Mouse (Mus musculus): ENCODE data around the gene Vgll1. TPM values are rescaled to one million over a fixed set of nuclear protein-coding genes. Genes with fewer than 3 reads are reported as not detected.

Vgll1 gene
- polyA plus RNA-seq, 1 experiment = 1.8 TPM

DNA sequence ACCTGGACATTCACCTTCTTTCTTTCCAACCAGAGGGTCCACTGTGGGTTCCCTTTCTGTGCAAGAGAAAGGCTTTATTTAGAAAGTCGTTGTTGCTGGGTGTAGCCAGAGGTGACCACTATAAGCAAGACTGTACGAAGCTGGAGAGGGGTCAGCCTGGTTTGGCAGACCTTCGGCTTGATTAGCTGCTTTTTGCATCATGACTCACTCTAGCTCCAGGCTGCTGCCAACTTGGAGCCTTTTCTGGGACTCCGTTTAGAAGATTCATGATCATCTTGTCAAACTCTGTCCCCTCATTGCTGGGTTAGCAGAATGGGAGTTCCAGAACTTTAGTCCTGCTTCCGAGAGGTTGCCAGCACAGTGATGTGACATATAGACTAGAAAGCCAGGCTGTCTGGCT lies 6.4 kb upstream of the Vgll1 start:
- TF ChIP-seq CTCF (IDR thresholded peaks at IDR 0.05; ENCODE audit: low read depth, low read length) = no peak
- TF ChIP-seq POLR2A (IDR thresholded peaks at IDR 0.05; ENCODE audit: insufficient read depth, low read length) = no peak
- TF ChIP-seq EP300 (IDR thresholded peaks at IDR 0.05; ENCODE audit: insufficient read depth, low read depth, low read length) = no peak
- no peaks in the 10 kb centered on the region for H3K36me3 ChIP-seq (ENCODE audit: control insufficient read depth, insufficient read depth, low read length, poor library complexity, severe bottlenecking)
- H3K27me3 ChIP-seq (ENCODE audit: control insufficient read depth, insufficient read depth, low read length, poor library complexity, severe bottlenecking) = no peaks in the 10 kb centered on the region
- H3K4me3 ChIP-seq (ENCODE audit: low read depth, low read length) = no peak overlapping the region
- H3K9me3 ChIP-seq (replicated peaks; ENCODE audit: control insufficient read depth, insufficient read depth, low read length, poor library complexity, severe bottlenecking) = no peaks in the 10 kb centered on the region
- H3K9ac ChIP-seq (ENCODE audit: low read depth, poor library complexity, severe bottlenecking) = no peak overlapping the region
- H3K4me1 ChIP-seq (ENCODE audit: control insufficient read depth, insufficient read depth, low read length) = no peaks in the 10 kb centered on the region
- no peak overlapping the region for H3K27ac ChIP-seq (ENCODE audit: insufficient read depth, low read length)

DNA sequence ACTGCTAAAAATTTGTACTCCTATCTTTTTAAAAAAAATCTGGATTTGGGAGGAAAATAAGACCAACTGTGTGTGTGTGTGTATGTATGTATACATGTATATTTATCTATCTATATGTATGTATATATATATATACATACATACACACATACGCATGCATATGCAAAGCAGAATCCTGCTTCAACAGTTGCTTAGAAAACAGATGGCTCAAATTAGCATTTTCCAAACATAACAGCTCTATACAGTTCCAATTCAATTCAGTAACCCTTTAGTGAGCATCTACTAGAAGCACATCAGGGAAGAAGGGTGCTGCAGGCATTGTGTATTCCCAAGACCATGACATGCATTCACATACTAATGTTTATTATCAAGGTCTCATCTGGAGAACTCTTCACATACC lies 15.5 kb downstream of the Vgll1 start:
- H3K4me3 ChIP-seq (ENCODE audit: low read depth, low read length) = no peak overlapping the region
- no peaks in the 10 kb centered on the region for H3K27me3 ChIP-seq (ENCODE audit: control insufficient read depth, insufficient read depth, low read length, poor library complexity, severe bottlenecking)
- no peak overlapping the region for H3K27ac ChIP-seq (ENCODE audit: insufficient read depth, low read length)
- no peaks in the 10 kb centered on the region for H3K9me3 ChIP-seq (replicated peaks; ENCODE audit: control insufficient read depth, insufficient read depth, low read length, poor library complexity, severe bottlenecking)
- no peaks in the 10 kb centered on the region for H3K36me3 ChIP-seq (ENCODE audit: control insufficient read depth, insufficient read depth, low read length, poor library complexity, severe bottlenecking)
- H3K9ac ChIP-seq (ENCODE audit: low read depth, poor library complexity, severe bottlenecking) = no peak overlapping the region
- TF ChIP-seq POLR2A (IDR thresholded peaks at IDR 0.05; ENCODE audit: insufficient read depth, low read length) (no peak), CTCF (IDR thresholded peaks at IDR 0.05; ENCODE audit: low read depth, low read length) (no peak), EP300 (IDR thresholded peaks at IDR 0.05; ENCODE audit: insufficient read depth, low read depth, low read length) (no peak)
- H3K4me1 ChIP-seq (ENCODE audit: control insufficient read depth, insufficient read depth, low read length) = no peaks in the 10 kb centered on the region

DNA sequence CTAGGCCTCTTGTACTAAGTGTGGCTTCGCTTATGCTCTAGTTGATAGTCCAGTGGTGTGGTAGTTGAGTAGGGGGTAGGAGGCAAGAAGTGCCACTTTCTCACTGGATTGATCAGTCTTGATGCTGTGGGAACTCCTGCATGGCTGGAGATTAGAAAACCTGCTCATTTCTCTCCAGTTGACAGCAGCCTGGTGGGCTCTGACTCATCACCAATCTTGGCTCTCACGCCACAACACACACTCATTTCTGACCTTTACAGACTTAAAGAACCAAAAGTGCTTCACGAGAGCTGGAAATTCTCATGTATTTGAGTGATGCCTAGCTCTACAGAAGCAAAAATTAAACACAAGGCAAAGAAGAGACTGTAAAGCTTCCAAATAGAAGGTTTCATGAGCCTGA lies 19.1 kb downstream of the Vgll1 start:
- no peaks in the 10 kb centered on the region for H3K9me3 ChIP-seq (replicated peaks; ENCODE audit: control insufficient read depth, insufficient read depth, low read length, poor library complexity, severe bottlenecking)
- TF ChIP-seq CTCF (IDR thresholded peaks at IDR 0.05; ENCODE audit: low read depth, low read length) = no peak
- no peak for TF ChIP-seq POLR2A (IDR thresholded peaks at IDR 0.05; ENCODE audit: insufficient read depth, low read length)
- TF ChIP-seq EP300 (IDR thresholded peaks at IDR 0.05; ENCODE audit: insufficient read depth, low read depth, low read length) = no peak
- H3K27me3 ChIP-seq (ENCODE audit: control insufficient read depth, insufficient read depth, low read length, poor library complexity, severe bottlenecking) = no peaks in the 10 kb centered on the region
- H3K27ac ChIP-seq (ENCODE audit: insufficient read depth, low read length) = no peak overlapping the region
- H3K4me3 ChIP-seq (ENCODE audit: low read depth, low read length) = no peak overlapping the region
- no peaks in the 10 kb centered on the region for H3K36me3 ChIP-seq (ENCODE audit: control insufficient read depth, insufficient read depth, low read length, poor library complexity, severe bottlenecking)
- no peak overlapping the region for H3K9ac ChIP-seq (ENCODE audit: low read depth, poor library complexity, severe bottlenecking)
- H3K4me1 ChIP-seq (ENCODE audit: control insufficient read depth, insufficient read depth, low read length) = no peaks in the 10 kb centered on the region

DNA sequence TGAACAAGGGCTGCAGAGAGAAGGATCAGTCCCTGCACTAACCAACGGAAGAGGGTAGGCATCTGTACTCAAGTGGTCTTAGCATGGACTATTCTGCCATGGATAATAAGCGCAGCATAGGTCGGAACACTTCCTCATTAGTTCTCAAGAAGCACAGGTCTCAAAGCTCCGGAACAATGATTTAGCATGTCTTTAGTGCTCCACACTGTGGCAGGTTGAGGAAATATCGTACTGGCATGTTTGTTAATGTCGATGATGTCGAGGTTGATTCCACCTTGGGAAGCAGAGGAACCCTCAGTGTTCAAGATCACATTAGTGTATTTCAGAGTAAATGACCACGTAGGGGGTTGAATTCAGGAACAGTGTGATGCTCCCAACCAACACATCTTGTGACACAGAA lies 30.2 kb downstream of the Vgll1 start:
- TF ChIP-seq EP300 (IDR thresholded peaks at IDR 0.05; ENCODE audit: insufficient read depth, low read depth, low read length) = no peak
- TF ChIP-seq CTCF (IDR thresholded peaks at IDR 0.05; ENCODE audit: low read depth, low read length) = no peak
- TF ChIP-seq POLR2A (IDR thresholded peaks at IDR 0.05; ENCODE audit: insufficient read depth, low read length) = no peak
- Histone ChIP-seq H3K27me3 (ENCODE audit: control insufficient read depth, insufficient read depth, low read length, poor library complexity, severe bottlenecking) (no peaks in the 10 kb centered on the region), H3K9ac (ENCODE audit: low read depth, poor library complexity, severe bottlenecking) (no peak overlapping the region), H3K9me3 (replicated peaks; ENCODE audit: control insufficient read depth, insufficient read depth, low read length, poor library complexity, severe bottlenecking) (no peaks in the 10 kb centered on the region), H3K4me3 (ENCODE audit: low read depth, low read length) (no peak overlapping the region), H3K4me1 (ENCODE audit: control insufficient read depth, insufficient read depth, low read length) (no peaks in the 10 kb centered on the region), H3K36me3 (ENCODE audit: control insufficient read depth, insufficient read depth, low read length, poor library complexity, severe bottlenecking) (no peaks in the 10 kb centered on the region), H3K27ac (ENCODE audit: insufficient read depth, low read length) (no peak overlapping the region)

DNA sequence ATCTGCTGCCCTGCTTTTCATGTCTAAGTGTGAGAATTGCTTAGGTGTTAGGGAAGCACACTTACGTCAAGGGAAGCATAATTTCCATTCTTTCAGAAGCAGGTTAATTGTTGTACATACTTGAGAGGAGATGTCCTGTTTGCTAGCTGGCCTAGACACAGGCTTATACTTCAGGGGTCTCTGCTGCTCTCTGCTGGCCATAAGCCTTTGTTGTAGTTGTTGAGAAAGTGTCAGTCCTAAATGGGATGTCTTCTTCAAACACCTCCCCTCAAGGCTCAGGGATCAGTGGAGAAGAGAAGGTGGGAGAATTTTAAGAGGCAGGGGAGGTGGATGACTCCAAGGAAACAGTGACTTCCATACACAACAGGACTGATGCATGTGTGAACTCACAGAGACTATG lies 32.9 kb downstream of the Vgll1 start:
- H3K9me3 ChIP-seq (replicated peaks; ENCODE audit: control insufficient read depth, insufficient read depth, low read length, poor library complexity, severe bottlenecking) = no peaks in the 10 kb centered on the region; the same call in 1 of the 2 replicates
- H3K9ac ChIP-seq (ENCODE audit: low read depth, poor library complexity, severe bottlenecking) = no peak overlapping the region
- H3K27ac ChIP-seq (ENCODE audit: insufficient read depth, low read length) = no peak overlapping the region
- TF ChIP-seq CTCF (IDR thresholded peaks at IDR 0.05; ENCODE audit: low read depth, low read length) = no peak
- TF ChIP-seq POLR2A (IDR thresholded peaks at IDR 0.05; ENCODE audit: insufficient read depth, low read length) = no peak
- no peak for TF ChIP-seq EP300 (IDR thresholded peaks at IDR 0.05; ENCODE audit: insufficient read depth, low read depth, low read length)
- no peak overlapping the region for H3K4me3 ChIP-seq (ENCODE audit: low read depth, low read length)
- H3K4me1 ChIP-seq (ENCODE audit: control insufficient read depth, insufficient read depth, low read length) = no peaks in the 10 kb centered on the region
- no peaks in the 10 kb centered on the region for H3K27me3 ChIP-seq (ENCODE audit: control insufficient read depth, insufficient read depth, low read length, poor library complexity, severe bottlenecking)
- H3K36me3 ChIP-seq (ENCODE audit: control insufficient read depth, insufficient read depth, low read length, poor library complexity, severe bottlenecking) = no peaks in the 10 kb centered on the region

- no peak overlapping the region for H3K9ac ChIP-seq (ENCODE audit: low read depth, poor library complexity, severe bottlenecking)
- TF ChIP-seq CTCF (IDR thresholded peaks at IDR 0.05; ENCODE audit: low read depth, low read length) = no peak
- TF ChIP-seq EP300 (IDR thresholded peaks at IDR 0.05; ENCODE audit: insufficient read depth, low read depth, low read length) = no peak
- TF ChIP-seq POLR2A (IDR thresholded peaks at IDR 0.05; ENCODE audit: insufficient read depth, low read length) = no peak
- no peaks in the 10 kb centered on the region for H3K4me1 ChIP-seq (ENCODE audit: control insufficient read depth, insufficient read depth, low read length)
- no peaks in the 10 kb centered on the region for H3K27me3 ChIP-seq (ENCODE audit: control insufficient read depth, insufficient read depth, low read length, poor library complexity, severe bottlenecking)
- no peaks in the 10 kb centered on the region for H3K36me3 ChIP-seq (ENCODE audit: control insufficient read depth, insufficient read depth, low read length, poor library complexity, severe bottlenecking)
- H3K9me3 ChIP-seq (replicated peaks; ENCODE audit: control insufficient read depth, insufficient read depth, low read length, poor library complexity, severe bottlenecking) = no peaks in the 10 kb centered on the region
- no peak overlapping the region for H3K4me3 ChIP-seq (ENCODE audit: low read depth, low read length)
- no peak overlapping the region for H3K27ac ChIP-seq (ENCODE audit: insufficient read depth, low read length)
Observed at GRCm38 (mm10) chrX:57130633-57131032, 42.7 kb downstream of the Vgll1 start.

Measured in ES-Bruce4 (cell line).